ENCODE assay signal across 9 mouse cellular contexts in the genomic region with DNA sequence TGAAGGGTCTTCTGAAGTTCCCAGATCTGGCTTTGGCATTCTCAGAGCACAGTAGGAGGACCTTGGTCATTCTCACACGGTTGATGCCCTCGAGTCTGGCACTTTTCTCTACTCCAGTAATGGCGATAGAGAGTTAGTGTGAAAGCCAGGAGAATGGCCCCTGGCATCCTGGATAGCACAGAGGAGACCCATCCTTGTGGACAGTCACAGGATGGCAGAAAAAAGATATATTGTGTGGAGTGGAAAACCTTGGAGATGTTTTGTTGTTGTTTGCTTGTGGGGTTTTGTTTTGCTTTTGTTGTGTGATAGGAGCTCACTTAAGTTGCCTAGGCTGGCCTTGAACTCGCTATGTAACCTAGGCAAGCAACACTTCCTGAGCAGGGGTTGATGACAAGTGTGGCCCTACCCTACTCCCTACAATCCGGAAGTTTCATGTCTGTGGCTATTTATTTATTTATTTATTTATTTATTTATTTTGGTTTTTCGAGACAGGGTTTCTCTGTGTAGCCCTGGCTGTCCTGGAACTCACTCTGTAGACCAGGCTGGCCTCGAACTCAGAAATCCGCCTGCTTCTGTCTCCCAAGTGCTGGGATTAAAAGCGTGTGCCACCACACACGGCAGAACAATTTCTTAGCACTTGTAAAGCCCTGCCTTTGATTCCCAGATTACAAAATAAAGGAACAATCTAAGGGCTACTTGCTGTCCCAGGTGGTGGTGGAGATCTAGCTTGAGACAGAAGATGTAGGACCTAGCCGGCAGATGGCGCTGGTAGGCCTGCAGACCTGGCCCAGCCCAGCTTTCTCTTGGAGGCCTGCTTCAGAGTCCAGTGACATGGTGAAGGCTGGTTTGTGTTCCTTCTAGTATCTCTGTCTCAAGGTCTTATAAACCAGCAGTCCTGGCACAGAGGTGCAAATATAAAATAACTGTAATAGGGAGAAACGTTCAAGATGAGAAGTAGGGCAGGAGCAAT. TPM values are rescaled to one million over a fixed set of nuclear protein-coding genes. Genes with fewer than 3 reads are reported as not detected.
A peak's percentile ranks its signal among the peaks of the same experiment; 100 is the strongest.
DNase-seq lines count a peak whose midpoint lies in the region; ATAC-seq and TF ChIP-seq lines count a peak whose summit lies in the region.
"Had no signal": no experiment of that assay in that cellular context is flagged by ENCODE, and none has a peak within 500 bp of the region (broad histone marks: within the 10 kb centered on the region; RNA-seq: fewer than 3 reads in every experiment).

No protein-coding gene starts in this region.

- H3K4me2 ChIP-seq in liver, embryonic 14.5 days (ENCODE audit: low read depth) = no peak overlapping the region
- no peak overlapping the region for H3K4me2 ChIP-seq in neural tube, embryonic 12.5 days (replicated peaks)

- peak; percentile 73 to 75 for DNase-seq in B cell, adult 2 months
- DNase-seq in adrenal gland, adult 8-10 months = peak; percentile 37
- peak; percentile 88 for DNase-seq in embryo, embryonic 11 days
- DNase-seq in heart, adult 18-20 months = peak; percentile 73 to 85
- peak; percentile 46 to 62 for DNase-seq in kidney, adult 8-10 months
- DNase-seq in liver, embryonic 14.5 days (ENCODE audit: low read depth in 3 of 3, low spot score in 3 of 3) = peak; percentile 61 to 67 (median 66)
- DNase-seq in telencephalon, adult 2 months (ENCODE audit: low read depth, low spot score) = peak; percentile 50

- H3K27me3 ChIP-seq in liver, embryonic 14.5 days (ENCODE audit: control insufficient read depth, insufficient read depth, low read length) = no peaks in the 10 kb centered on the region
- no peaks in the 10 kb centered on the region for H3K27me3 ChIP-seq in neural tube, embryonic 12.5 days (replicated peaks)

- no peaks in the 10 kb centered on the region for H3K9me3 ChIP-seq in liver, embryonic 14.5 days (ENCODE audit: control insufficient read depth, low read length)
- no peaks in the 10 kb centered on the region for H3K9me3 ChIP-seq in neural tube, embryonic 12.5 days

- H3K4me1 ChIP-seq in liver, embryonic 14.5 days (replicated peaks; ENCODE audit: control insufficient read depth in 2 of 2, insufficient read depth in 2 of 2, low read length in 1 of 2) = peaks cover 8 to 11% of the 10 kb centered on the region in 2 experiments
- no peaks in the 10 kb centered on the region for H3K4me1 ChIP-seq in neural tube, embryonic 12.5 days

- TF ChIP-seq EP300 in liver, embryonic 14.5 days (IDR thresholded peaks at IDR 0.05; ENCODE audit: low read depth) = no peak

- 34% methylated on average over 13 of the region's 13 CpGs for WGBS in liver, embryonic 14.5 days (ENCODE audit: insufficient replicate concordance)
- 42% methylated on average over 13 of the region's 13 CpGs for WGBS in neural tube, embryonic 12.5 days

- H3K4me3 ChIP-seq in liver, embryonic 14.5 days (ENCODE audit: insufficient read depth in 1 of 2, low read depth in 2 of 2, low read length in 2 of 2) = no peak overlapping the region
- H3K4me3 ChIP-seq in neural tube, embryonic 12.5 days = no peak overlapping the region

- ATAC-seq in liver, embryonic 14.5 days (ENCODE audit: insufficient read depth) = peak; percentile 58; the same call in 1 of the 2 replicates
- peak; percentile 68; the same call in 1 of the 2 replicates for ATAC-seq in neural tube, embryonic 12.5 days (ENCODE audit: low FRiP score, low read depth)

- peak; percentile 97 for TF ChIP-seq CTCF in liver, embryonic 14.5 days (IDR thresholded peaks at IDR 0.05; ENCODE audit: low read depth)

- H3K36me3 ChIP-seq in liver, embryonic 14.5 days (replicated peaks; ENCODE audit: control insufficient read depth, insufficient read depth, low read depth) = no peaks in the 10 kb centered on the region
- H3K36me3 ChIP-seq in neural tube, embryonic 12.5 days = no peaks in the 10 kb centered on the region

- peak overlapping the region; percentile 56 for H3K27ac ChIP-seq in liver, embryonic 14.5 days
- no peak overlapping the region for H3K27ac ChIP-seq in neural tube, embryonic 12.5 days

- H3K9ac ChIP-seq in liver, embryonic 14.5 days (replicated peaks) = no peak overlapping the region
- no peak overlapping the region for H3K9ac ChIP-seq in neural tube, embryonic 12.5 days

RNA-seq across cellular contexts. Expression of a gene that starts 21.1 kb away (rescaled TPM):
- 10 to 100 TPM; 46.7 to 75.8 (median 55.1) TPM for total RNA-seq in adrenal gland, adult 8-10 months (2022)
- 10 to 100 TPM; 35.2 to 39.8 TPM for total RNA-seq in heart, adult 18-20 months (2021)
- 4.1 TPM in 2 replicates for polyA plus RNA-seq in liver, embryonic 14.5 days (2012; rRNA removed)
- polyA plus RNA-seq in liver, embryonic 14.5 days (2014; fragmentation: Nextera tagmentation; extraction: Ambion mirVana) = 4.4 and 6.3 TPM in 2 replicates
- polyA plus RNA-seq in neural tube, embryonic 12.5 days (2016; fragmentation: Nextera tagmentation; extraction: Ambion mirVana) = 58.2 and 77.7 TPM in 2 replicates

RNA-seq across cellular contexts. Expression of a gene that starts 23.1 kb away (rescaled TPM):
- 1 to 10 TPM; 3.9 to 6.9 (median 4.8) TPM for total RNA-seq in adrenal gland, adult 8-10 months (2022)
- 1 to 10 TPM; 2.5 to 3.2 TPM for total RNA-seq in heart, adult 18-20 months (2021)
- polyA plus RNA-seq in liver, embryonic 14.5 days (2012; rRNA removed) = 0.29 and 0.42 TPM in 2 replicates
- 0.24 and 0.43 TPM in 2 replicates for polyA plus RNA-seq in liver, embryonic 14.5 days (2014; fragmentation: Nextera tagmentation; extraction: Ambion mirVana)
- 12.8 and 13.4 TPM in 2 replicates for polyA plus RNA-seq in neural tube, embryonic 12.5 days (2016; fragmentation: Nextera tagmentation; extraction: Ambion mirVana)
- polyA plus RNA-seq: erythroblast, embryonic 14.5 days had no signal

Comparison
In these comparisons a context has a peak if more than half of its experiments do, and no peak if none do; other contexts are left out.
1. DNase-seq: peak in every context shown above with its lines; median percentile 88 in embryo, embryonic 11 days; 79 in heart, adult 18-20 months; 74 in B cell, adult 2 months; 66 in liver, embryonic 14.5 days; 54 in kidney, adult 8-10 months; 50 in telencephalon, adult 2 months; 37 in adrenal gland, adult 8-10 months.